Mouse (Mus musculus) liver, postnatal 0 days (tissue): Measurements from ENCODE around the gene 0610040J01Rik.

Experiments used
- CTCF ChIP-seq: sonication (generic); IDR thresholded peaks from 2 replicates; pipeline ENCODE4 v1.5.1; 2016; ENCODE audit warnings: antibody characterized with exemption, low read depth
- EP300 ChIP-seq: IDR thresholded peaks from 2 replicates; pipeline ENCODE4 v1.6.1; 2016; ENCODE audit warnings: antibody characterized with exemption, low read depth, mild to moderate bottlenecking

- peak; percentile 29; the same call in 1 of the 2 replicates for TF ChIP-seq CTCF
- peak; percentile 47; the same call in 1 of the 2 replicates for TF ChIP-seq EP300
Measured at GRCm38 (mm10) chr5:63887111-63887510, 74.9 kb downstream of the 0610040J01Rik start.
